Mouse (Mus musculus) megakaryocyte, embryonic 14.5 days (primary cell): ENCODE data around the gene Rgs10. TPM values are rescaled to one million over a fixed set of nuclear protein-coding genes. Genes with fewer than 3 reads are reported as not detected.

Source experiments
- H3K27me3 ChIP-seq: replicated peaks from 2 replicates; pipeline ENCODE3; 2012; ENCODE audit warnings: inconsistent platforms
- H3K36me3 ChIP-seq: replicated peaks from 2 replicates; pipeline ENCODE3; 2012; ENCODE audit warnings: low read length, inconsistent platforms, mixed read lengths
- H3K4me1 ChIP-seq: 2 replicates; pipeline ENCODE4 v1.6.1; 2012; ENCODE audit warnings: inconsistent platforms
- H3K4me3 ChIP-seq: replicated peaks from 2 replicates; pipeline ENCODE3; 2012; ENCODE audit warnings: moderate library complexity, mild to moderate bottlenecking, inconsistent platforms
- H3K9me3 ChIP-seq: 2 replicates; pipeline ENCODE4 v1.6.1; 2012; ENCODE audit warnings: inconsistent platforms
- FLI1 ChIP-seq: IDR thresholded peaks from 2 replicates; pipeline ENCODE4 v1.6.1; 2012; ENCODE audit warnings: low read length, inconsistent platforms, mixed read lengths
- GATA1 ChIP-seq: IDR thresholded peaks from 3 replicates; pipeline ENCODE4 v1.6.1; 2012; ENCODE audit warnings: mixed read lengths, low read length, inconsistent platforms, borderline replicate concordance
- polyA plus RNA-seq: library from polyadenylated mRNA; stranded (reverse); fragments of >175 nt; gene quantifications from 2 replicates; pipeline ENCODE4 v1.2.3, GENCODE M21; 2012; ENCODE audit warnings: low replicate concordance; ENCODE audit not compliant: insufficient read depth

The Rgs10 gene
- polyA plus RNA-seq: 650 and 1,157 TPM in 2 replicates

- Histone ChIP-seq H3K4me3 (peak within 1 kb of the TSS; percentile 98), H3K9me3 (no peaks in the 10 kb centered on the region), H3K27me3 (peaks cover 3% of the 10 kb centered on the region), H3K4me1 (peaks cover 79% of the 10 kb centered on the region), H3K36me3 (peaks cover 29% of the 10 kb centered on the region)
- TF ChIP-seq GATA1 (no peak), FLI1 (no peak)
Measured at GRCm38 (mm10) chr7:128417930-128418779, at the start of gene Rgs10. Gene Rgs10, minus strand, starts transcription at chr7:128418758.

- Histone ChIP-seq H3K27me3 (no peaks in the 10 kb centered on the region), H3K9me3 (no peaks in the 10 kb centered on the region), H3K36me3 (no peaks in the 10 kb centered on the region), H3K4me1 (peaks cover 33% of the 10 kb centered on the region), H3K4me3 (peak overlapping the region; percentile 99)
- TF ChIP-seq GATA1 (no peak), FLI1 (no peak)
Measured at GRCm38 (mm10) chr7:128462406-128462805, 43.8 kb upstream of the Rgs10 start.

- Histone ChIP-seq H3K36me3 (no peaks in the 10 kb centered on the region), H3K9me3 (no peaks in the 10 kb centered on the region), H3K27me3 (no peaks in the 10 kb centered on the region), H3K4me1 (peaks cover 35% of the 10 kb centered on the region), H3K4me3 (peak within 1 kb of the TSS; percentile 99)
- TF ChIP-seq FLI1: no peak
- no peak for TF ChIP-seq GATA1
Measured at GRCm38 (mm10) chr7:128461285-128462215, 43.0 kb upstream of the Rgs10 start, which contains the start of gene Tial1. Gene Tial1, minus strand, starts transcription at chr7:128461717.

GRCm38 (mm10) chr7:128460865-128461228 lies 42.3 kb upstream of the Rgs10 start:
- Histone ChIP-seq H3K36me3 (peaks cover 2% of the 10 kb centered on the region), H3K4me1 (peaks cover 36% of the 10 kb centered on the region), H3K27me3 (no peaks in the 10 kb centered on the region), H3K9me3 (no peaks in the 10 kb centered on the region), H3K4me3 (peak overlapping the region; percentile 99)
- TF ChIP-seq GATA1: no peak
- no peak for TF ChIP-seq FLI1

GRCm38 (mm10) chr7:128460131-128460864 lies 41.7 kb upstream of the Rgs10 start:
- no peaks in the 10 kb centered on the region for H3K27me3 ChIP-seq
- H3K36me3 ChIP-seq: peaks cover 4% of the 10 kb centered on the region
- no peaks in the 10 kb centered on the region for H3K9me3 ChIP-seq
- peaks cover 37% of the 10 kb centered on the region for H3K4me1 ChIP-seq
- peak overlapping the region; percentile 99 for H3K4me3 ChIP-seq
- TF ChIP-seq GATA1: no peak

GRCm38 (mm10) chr7:128459791-128460130 lies 41.2 kb upstream of the Rgs10 start:
- Histone ChIP-seq H3K36me3 (peaks cover 8% of the 10 kb centered on the region), H3K9me3 (no peaks in the 10 kb centered on the region), H3K4me1 (peaks cover 38% of the 10 kb centered on the region), H3K27me3 (no peaks in the 10 kb centered on the region), H3K4me3 (peak overlapping the region; percentile 99)
- no peak for TF ChIP-seq FLI1

- Histone ChIP-seq H3K9me3 (no peaks in the 10 kb centered on the region), H3K36me3 (peaks cover 26% of the 10 kb centered on the region), H3K27me3 (no peaks in the 10 kb centered on the region), H3K4me1 (peaks cover 46% of the 10 kb centered on the region), H3K4me3 (no peak overlapping the region)
- TF ChIP-seq GATA1: no peak
- TF ChIP-seq FLI1: no peak
Measured at GRCm38 (mm10) chr7:128458011-128458410, 39.5 kb upstream of the Rgs10 start.

GRCm38 (mm10) chr7:128452731-128453130 lies 34.2 kb upstream of the Rgs10 start:
- TF ChIP-seq FLI1 (no peak), GATA1 (no peak)
- peaks cover 28% of the 10 kb centered on the region for H3K4me1 ChIP-seq
- H3K4me3 ChIP-seq: no peak overlapping the region
- H3K9me3 ChIP-seq: no peaks in the 10 kb centered on the region
- peaks cover 76% of the 10 kb centered on the region for H3K36me3 ChIP-seq
- no peaks in the 10 kb centered on the region for H3K27me3 ChIP-seq

- Histone ChIP-seq H3K9me3 (peaks cover 5% of the 10 kb centered on the region; the same call in 1 of the 2 replicates), H3K36me3 (peaks cover 79% of the 10 kb centered on the region), H3K4me3 (no peak overlapping the region), H3K27me3 (no peaks in the 10 kb centered on the region), H3K4me1 (no peaks in the 10 kb centered on the region; the same call in 1 of the 2 replicates)
- TF ChIP-seq FLI1 (no peak), GATA1 (no peak)
Measured at GRCm38 (mm10) chr7:128440584-128440983, 22.0 kb upstream of the Rgs10 start.
